Mouse (Mus musculus): ENCODE measurements at regions not wholly inside any gene's neighbourhood (a gene's known extent, or its start where the extent isn't known, plus 50 kb on each side); places are given as distances from the start of the nearest gene placed in this dataset.

GRCm38 (mm10) chr1:143464863-143465262, 175.6 kb upstream of the B3galt2 start:
- in situ Hi-C loops (cut with MboI, MseI), result loop anchor here (5.0 to 25.0 kb wide), 6 partner anchors 73 to 1678 kb away; no protein-coding TSS in a partner anchor

GRCm38 (mm10) chr1:143466092-143466491, 174.4 kb upstream of the B3galt2 start:
- in situ Hi-C loops (cut with MboI, MseI), result loop anchor here (25.0 kb wide), 5 partner anchors 629 to 1679 kb away; no protein-coding TSS in a partner anchor

GRCm38 (mm10) chr1:143475329-143475728, 165.1 kb upstream of the B3galt2 start:
- in situ Hi-C loops (cut with MboI, MseI), result loop anchor here in 1 of 2 experiments (10.0 to 25.0 kb wide), 3 partner anchors 291 to 711 kb away; no protein-coding TSS in a partner anchor

GRCm38 (mm10) chr1:143483345-143483744, 157.1 kb upstream of the B3galt2 start:
- in situ Hi-C loops (cut with MboI, MseI), result loop anchor here in 1 of 2 experiments (25.0 kb wide), 1 partner anchor 521 kb away; no protein-coding TSS in a partner anchor

GRCm38 (mm10) chr1:143484936-143485335, 155.5 kb upstream of the B3galt2 start:
- in situ Hi-C loops (cut with MboI, MseI), result loop anchor here (5.0 to 25.0 kb wide), 2 partner anchors 523 to 1023 kb away; no protein-coding TSS in a partner anchor

- in situ Hi-C loops (cut with MboI, MseI), result loop anchor here in 1 of 2 experiments (25.0 kb wide), 1 partner anchor 535 kb away; no protein-coding TSS in a partner anchor
Measured at GRCm38 (mm10) chr1:143497092-143497491, 143.4 kb upstream of the B3galt2 start.

GRCm38 (mm10) chr1:143503436-143504065, 136.9 kb upstream of the B3galt2 start:
- in situ Hi-C loops (cut with MboI, MseI), result no loop called here

GRCm38 (mm10) chr1:143504066-143504440, 136.4 kb upstream of the B3galt2 start:
- in situ Hi-C loops (cut with MboI, MseI), result no loop called here

GRCm38 (mm10) chr1:143505318-143505717, 135.1 kb upstream of the B3galt2 start:
- in situ Hi-C loops (cut with MboI, MseI), result no loop called here

GRCm38 (mm10) chr1:143523831-143524521, 116.5 kb upstream of the B3galt2 start:
- in situ Hi-C loops (cut with MboI, MseI), result no loop called here

- in situ Hi-C loops (cut with MboI, MseI), result no loop called here
Measured at GRCm38 (mm10) chr1:143524522-143524865, 116.0 kb upstream of the B3galt2 start.

- in situ Hi-C loops (cut with MboI, MseI), result no loop called here
Measured at GRCm38 (mm10) chr1:143540223-143540622, 100.2 kb upstream of the B3galt2 start.

GRCm38 (mm10) chr1:143540701-143541100, 99.8 kb upstream of the B3galt2 start:
- in situ Hi-C loops (cut with MboI, MseI), result no loop called here
